Mouse (Mus musculus) myocyte (in vitro differentiated cells): ENCODE measurements at regions not wholly inside any gene's neighbourhood (a gene's known extent, or its start where the extent isn't known, plus 50 kb on each side); places are given as distances from the start of the nearest gene placed in this dataset.

ENCODE experiments used
- E2F4 ChIP-seq: IDR thresholded peaks from one replicate; pipeline ENCODE4 v1.6.1; 2011; ENCODE audit warnings: mild to moderate bottlenecking, control low read depth, moderate library complexity; ENCODE audit not compliant: insufficient read depth
- MAX ChIP-seq: IDR thresholded peaks from one replicate; pipeline ENCODE4 v1.6.1; 2011; ENCODE audit warnings: low read depth, mild to moderate bottlenecking, control low read depth
- POLR2A ChIP-seq: IDR thresholded peaks from one replicate; pipeline ENCODE4 v1.6.1; 2011; ENCODE audit warnings: low read depth, mild to moderate bottlenecking, control low read depth, moderate library complexity; ENCODE audit not compliant: insufficient read length
- POLR2AphosphoS2 ChIP-seq: IDR thresholded peaks from one replicate; pipeline ENCODE4 v1.6.1; 2011; ENCODE audit warnings: low read depth, control low read depth; ENCODE audit not compliant: insufficient read length
- REST ChIP-seq: IDR thresholded peaks from one replicate; pipeline ENCODE4 v1.6.1; 2011; ENCODE audit warnings: mild to moderate bottlenecking, control low read depth, moderate library complexity; ENCODE audit not compliant: insufficient read depth, insufficient read length
- SRF ChIP-seq: IDR thresholded peaks from one replicate; pipeline ENCODE4 v1.6.1; 2011; ENCODE audit warnings: low read depth; ENCODE audit not compliant: control insufficient read depth, insufficient read length

- TF ChIP-seq POLR2A, result no peak
- no peak for TF ChIP-seq E2F4
- TF ChIP-seq MAX, result no peak
- TF ChIP-seq POLR2AphosphoS2, result no peak
- TF ChIP-seq REST, result no peak
- no peak for TF ChIP-seq SRF
These were observed 107.6 kb upstream of the Smc2 start for GRCm38 (mm10) chr4:52331361-52331951.
